Mouse (Mus musculus): ENCODE measurements around the gene Mcl1. TPM values are rescaled to one million over a fixed set of nuclear protein-coding genes. Genes with fewer than 3 reads are reported as not detected.
A peak's percentile ranks its signal among the peaks of the same experiment; 100 is the strongest.
"Not testable (repeated sequence)": the region's sequence is repeated elsewhere in the genome, so short reads cannot be mapped to it uniquely, and the experiment has no call there.

Gene Mcl1
- polyA plus RNA-seq (2015; fragmentation: Nextera tagmentation; extraction: Ambion mirVana), result 46.3 and 47.4 TPM in 2 replicates

- Histone ChIP-seq H3K9ac (peak within 1 kb of the TSS; percentile 95), H3K4me3 (peak within 1 kb of the TSS; percentile 91), H3K27ac (replicated peaks) (peak within 1 kb of the TSS; percentile 98), H3K27me3 (no peaks in the 10 kb centered on the region), H3K4me1 (replicated peaks) (peaks cover 44% of the 10 kb centered on the region), H3K36me3 (peaks cover 16% of the 10 kb centered on the region), H3K9me3 (no peaks in the 10 kb centered on the region), H3K4me2 (peak within 1 kb of the TSS; percentile 89)
- peak; percentile 98 for ATAC-seq (ENCODE audit: low FRiP score, low read depth)
- under 1% methylated on average over 37 of the region's 43 CpGs for WGBS
Observed at GRCm38 (mm10) chr3:95658236-95658867, at the start of gene Mcl1. Gene Mcl1 (plus strand): TSS chr3:95658788.

GRCm38 (mm10) chr3:95609195-95609594 is 49.4 kb upstream of the Mcl1 start:
- ATAC-seq (ENCODE audit: low FRiP score, low read depth), result no peak
- Histone ChIP-seq H3K9me3 (no peaks in the 10 kb centered on the region), H3K4me3 (no peak overlapping the region), H3K4me2 (no peak overlapping the region), H3K36me3 (peaks cover 30% of the 10 kb centered on the region), H3K9ac (no peak overlapping the region), H3K4me1 (replicated peaks) (no peaks in the 10 kb centered on the region), H3K27ac (replicated peaks) (no peak overlapping the region), H3K27me3 (no peaks in the 10 kb centered on the region)
- WGBS, result 74% methylated on average over 3 of the region's 3 CpGs

GRCm38 (mm10) chr3:95613996-95614395 is 44.6 kb upstream of the Mcl1 start:
- H3K9me3 ChIP-seq, result no peaks in the 10 kb centered on the region
- H3K27ac ChIP-seq (replicated peaks), result no peak overlapping the region
- H3K4me3 ChIP-seq, result no peak overlapping the region
- ATAC-seq (ENCODE audit: low FRiP score, low read depth), result no peak
- WGBS, result 93% methylated on average over 1 of the region's 1 CpGs
- no peaks in the 10 kb centered on the region for H3K4me1 ChIP-seq (replicated peaks)
- no peaks in the 10 kb centered on the region for H3K27me3 ChIP-seq
- no peak overlapping the region for H3K4me2 ChIP-seq
- H3K9ac ChIP-seq, result no peak overlapping the region
- H3K36me3 ChIP-seq, result peaks cover 43% of the 10 kb centered on the region

GRCm38 (mm10) chr3:95618511-95618910 is 40.1 kb upstream of the Mcl1 start:
- no peak overlapping the region for H3K4me3 ChIP-seq
- H3K9ac ChIP-seq, result no peak overlapping the region
- H3K4me1 ChIP-seq (replicated peaks), result no peaks in the 10 kb centered on the region
- no peak overlapping the region for H3K27ac ChIP-seq (replicated peaks)
- 92% methylated on average over 1 of the region's 1 CpGs for WGBS
- no peaks in the 10 kb centered on the region for H3K9me3 ChIP-seq
- no peaks in the 10 kb centered on the region for H3K27me3 ChIP-seq
- peaks cover 28% of the 10 kb centered on the region for H3K36me3 ChIP-seq
- H3K4me2 ChIP-seq, result no peak overlapping the region
- ATAC-seq (ENCODE audit: low FRiP score, low read depth), result no peak

DNA sequence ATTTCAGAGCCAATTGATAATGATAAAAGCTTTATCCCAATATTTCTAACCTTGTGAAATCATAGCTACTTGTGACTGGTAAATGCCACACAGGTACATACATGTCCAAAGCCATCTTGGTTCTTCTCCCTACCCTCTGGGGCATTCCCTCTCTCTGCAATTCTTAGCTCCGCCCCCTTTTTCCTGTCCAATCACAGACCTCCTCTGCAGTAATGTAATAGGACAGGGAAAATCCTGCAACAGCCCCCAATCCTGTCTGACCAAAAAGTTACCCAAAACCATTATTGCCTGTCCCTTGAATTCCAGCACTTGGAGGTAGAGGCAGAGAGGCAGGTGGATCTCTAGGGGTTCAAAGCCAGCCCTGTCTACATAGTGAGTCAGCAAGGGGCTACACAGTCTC is 37.3 kb upstream of the Mcl1 start:
- Histone ChIP-seq H3K4me3 (no peak overlapping the region), H3K9me3 (no peaks in the 10 kb centered on the region), H3K4me2 (no peak overlapping the region), H3K36me3 (peaks cover 21% of the 10 kb centered on the region), H3K4me1 (replicated peaks) (peaks cover 10% of the 10 kb centered on the region), H3K27ac (replicated peaks) (no peak overlapping the region), H3K9ac (no peak overlapping the region), H3K27me3 (no peaks in the 10 kb centered on the region)
- no peak for ATAC-seq (ENCODE audit: low FRiP score, low read depth)
- 85% methylated on average over 1 of the region's 1 CpGs for WGBS

DNA sequence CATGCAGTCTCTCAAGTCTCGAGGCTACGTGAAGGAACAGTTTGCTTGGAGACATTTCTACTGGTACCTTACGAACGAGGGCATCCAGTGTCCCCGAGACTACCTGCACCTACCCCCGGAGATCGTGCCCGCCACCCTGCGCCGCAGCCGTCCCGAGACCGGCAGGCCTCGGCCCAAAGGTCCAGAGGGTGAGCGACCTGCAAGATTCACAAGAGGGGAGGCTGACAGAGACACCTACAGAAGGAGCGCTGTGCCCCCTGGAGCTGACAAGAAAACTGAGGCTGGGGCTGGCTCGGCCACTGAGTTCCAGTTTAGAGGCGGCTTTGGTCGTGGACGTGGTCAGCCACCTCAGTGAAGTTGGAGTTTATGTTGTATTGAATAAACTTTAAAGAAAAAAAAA is 36.2 kb upstream of the Mcl1 start:
- 94% methylated on average over 20 of the region's 20 CpGs for WGBS
- Histone ChIP-seq H3K36me3 (peaks cover 20% of the 10 kb centered on the region), H3K4me1 (replicated peaks) (peaks cover 22% of the 10 kb centered on the region)
- H3K4me2 ChIP-seq; ATAC-seq (ENCODE audit: low FRiP score, low read depth); H3K27me3 ChIP-seq; H3K9ac ChIP-seq; H3K9me3 ChIP-seq; H3K4me3 ChIP-seq; H3K27ac ChIP-seq (replicated peaks): not testable (repeated sequence)

DNA sequence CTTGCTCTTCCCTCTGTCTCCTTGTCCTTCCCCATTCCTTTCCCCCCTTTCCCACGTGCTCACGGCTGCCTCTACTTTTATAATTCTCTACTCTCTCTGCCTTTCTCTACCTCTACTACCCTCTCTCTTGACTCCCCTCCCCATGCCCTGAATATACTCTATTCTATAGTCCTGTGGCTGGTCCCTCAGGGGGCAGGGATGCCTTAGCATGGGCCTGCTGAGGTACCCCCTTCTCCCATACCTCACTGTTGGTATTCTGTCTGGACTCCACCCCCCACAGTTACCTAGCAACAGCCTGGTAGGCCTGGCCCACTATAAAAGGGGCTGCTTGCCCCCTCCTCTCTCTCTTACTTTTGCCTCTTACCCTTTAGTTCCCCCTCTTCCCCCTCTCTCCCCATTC is 35.0 kb upstream of the Mcl1 start:
- H3K27ac ChIP-seq (replicated peaks), result 0 out of 2 replicates have a peak overlapping the region, but pooled peaks have one; percentile 99
- H3K4me1 ChIP-seq (replicated peaks), result peaks cover 27% of the 10 kb centered on the region
- H3K9ac ChIP-seq, result no peak overlapping the region
- no peak for ATAC-seq (ENCODE audit: low FRiP score, low read depth)
- H3K4me3 ChIP-seq, result no peak overlapping the region
- 45% methylated on average over 2 of the region's 2 CpGs for WGBS
- peaks cover 21% of the 10 kb centered on the region for H3K36me3 ChIP-seq
- no peak overlapping the region for H3K4me2 ChIP-seq
- no peaks in the 10 kb centered on the region for H3K9me3 ChIP-seq
- H3K27me3 ChIP-seq, result no peaks in the 10 kb centered on the region

- not testable (repeated sequence) for H3K9me3 ChIP-seq; H3K27me3 ChIP-seq; ATAC-seq (ENCODE audit: low FRiP score, low read depth)
- WGBS, result 65% methylated on average over 5 of the region's 5 CpGs
- Histone ChIP-seq H3K4me1 (replicated peaks) (peaks cover 27% of the 10 kb centered on the region), H3K27ac (replicated peaks) (peak overlapping the region; percentile 99), H3K4me3 (peak overlapping the region; percentile 80), H3K36me3 (peaks cover 23% of the 10 kb centered on the region), H3K4me2 (peak overlapping the region; percentile 64), H3K9ac (peak overlapping the region; percentile 45; the same call in 1 of the 2 replicates)
Observed at GRCm38 (mm10) chr3:95623991-95624515, 34.5 kb upstream of the Mcl1 start.

DNA sequence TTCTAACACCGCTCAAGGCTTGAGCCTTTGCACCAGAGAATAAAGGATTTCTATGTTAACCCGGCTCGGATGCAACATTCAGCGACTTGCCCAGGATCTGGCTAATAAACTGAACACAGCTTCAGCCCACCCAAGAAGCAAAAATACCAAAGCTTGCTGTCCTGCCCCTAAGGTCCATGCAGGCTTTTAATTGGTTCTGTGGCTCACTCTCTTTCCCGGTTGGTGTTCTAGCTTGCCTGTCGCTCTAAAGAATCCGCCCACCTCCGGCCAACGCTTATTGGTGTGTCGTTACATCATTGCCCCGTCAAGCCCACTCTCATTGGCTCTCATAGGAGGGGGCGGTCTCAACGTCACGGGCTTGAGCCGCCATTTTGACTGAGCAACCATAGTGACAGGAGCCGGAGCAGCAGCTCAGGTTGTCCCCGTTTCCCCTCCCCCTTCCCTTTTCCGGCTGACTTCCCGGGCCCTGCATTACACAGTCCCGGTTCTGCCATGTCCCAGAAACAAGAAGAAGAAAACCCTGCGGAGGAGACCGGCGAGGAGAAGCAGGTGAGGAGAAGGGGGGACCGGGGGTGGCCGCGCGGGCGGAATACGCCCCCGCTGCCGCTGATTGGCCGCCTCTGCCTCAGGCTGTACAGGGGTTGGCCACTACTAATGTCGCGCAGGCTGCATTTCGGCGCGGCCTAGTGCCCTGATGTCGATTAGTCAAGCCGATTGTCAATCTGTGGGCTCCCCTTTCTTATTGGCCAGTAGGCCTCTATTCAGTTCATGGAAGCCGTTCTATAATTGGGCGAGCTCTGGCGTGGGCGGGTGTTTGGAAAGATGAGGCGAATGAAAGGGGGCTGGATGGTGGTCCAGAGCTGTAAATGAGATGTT is 33.7 kb upstream of the Mcl1 start, which contains the start of gene Ensa:
Gene Ensa (plus strand): TSS at position 366 of the 876 bp plus-strand sequence.
- under 1% methylated on average over 44 of the region's 44 CpGs for WGBS
- Histone ChIP-seq H3K4me3 (peak within 1 kb of the TSS; percentile 80), H3K27me3 (no peaks in the 10 kb centered on the region), H3K27ac (replicated peaks) (peak within 1 kb of the TSS; percentile 99), H3K9me3 (no peaks in the 10 kb centered on the region), H3K9ac (peak within 1 kb of the TSS; percentile 78), H3K4me2 (peak within 1 kb of the TSS; percentile 70), H3K4me1 (replicated peaks) (peaks cover 27% of the 10 kb centered on the region), H3K36me3 (peaks cover 30% of the 10 kb centered on the region)
- peak; percentile 99 for ATAC-seq (ENCODE audit: low FRiP score, low read depth)

- ATAC-seq (ENCODE audit: low FRiP score, low read depth), result no peak
- no peak overlapping the region for H3K4me2 ChIP-seq
- H3K36me3 ChIP-seq, result peaks cover 51% of the 10 kb centered on the region
- no peak overlapping the region for H3K27ac ChIP-seq (replicated peaks)
- no peak overlapping the region for H3K4me3 ChIP-seq
- 87% methylated on average over 5 of the region's 5 CpGs for WGBS
- H3K4me1 ChIP-seq (replicated peaks), result peaks cover 27% of the 10 kb centered on the region
- no peaks in the 10 kb centered on the region for H3K27me3 ChIP-seq
- H3K9ac ChIP-seq, result no peak overlapping the region
- H3K9me3 ChIP-seq, result no peaks in the 10 kb centered on the region
Observed at GRCm38 (mm10) chr3:95627763-95628162, 30.8 kb upstream of the Mcl1 start.

- WGBS, result 79% methylated on average over 4 of the region's 4 CpGs
- no peaks in the 10 kb centered on the region for H3K9me3 ChIP-seq
- H3K27ac ChIP-seq (replicated peaks), result no peak overlapping the region
- no peak overlapping the region for H3K4me2 ChIP-seq
- peaks cover 64% of the 10 kb centered on the region for H3K36me3 ChIP-seq
- no peak overlapping the region for H3K4me3 ChIP-seq
- H3K9ac ChIP-seq, result no peak overlapping the region
- no peaks in the 10 kb centered on the region for H3K27me3 ChIP-seq
- no peak for ATAC-seq (ENCODE audit: low FRiP score, low read depth)
- peaks cover 24% of the 10 kb centered on the region for H3K4me1 ChIP-seq (replicated peaks)
Observed at GRCm38 (mm10) chr3:95629755-95630154, 28.8 kb upstream of the Mcl1 start.

GRCm38 (mm10) chr3:95630856-95631255 is 27.7 kb upstream of the Mcl1 start:
- ATAC-seq (ENCODE audit: low FRiP score, low read depth), result no peak
- Histone ChIP-seq H3K4me3 (no peak overlapping the region), H3K4me1 (replicated peaks) (peaks cover 21% of the 10 kb centered on the region), H3K27me3 (no peaks in the 10 kb centered on the region), H3K4me2 (no peak overlapping the region), H3K36me3 (peaks cover 72% of the 10 kb centered on the region), H3K9ac (no peak overlapping the region), H3K9me3 (no peaks in the 10 kb centered on the region), H3K27ac (replicated peaks) (no peak overlapping the region)
- 84% methylated on average over 3 of the region's 3 CpGs for WGBS

Measured in hindbrain, embryonic 15.5 days (tissue).